Mouse (Mus musculus) neural tube, embryonic 11.5 days (tissue): ENCODE measurements around the gene Ltb4r2. TPM values are rescaled to one million over a fixed set of nuclear protein-coding genes. Genes with fewer than 3 reads are reported as not detected.

Experiments
- ATAC-seq: fragments of 200-750 bp; cut with Nextera tagmentation; 2 replicates; pipeline ENCODE4 v1.8.0; 2017; ENCODE audit warnings: moderate number of reproducible peaks, mild to moderate bottlenecking, moderate TSS enrichment, moderate library complexity; ENCODE audit not compliant: insufficient read depth, low FRiP score, low TSS enrichment
- DNase-seq: peaks from one replicate; pipeline ENCODE4 v3.0.0-alpha.2; 2015; ENCODE audit warnings: low spot score
- H3K27ac ChIP-seq: fragments of 300-500 bp; sonication (generic); 2 replicates; pipeline ENCODE4 v1.5.1; 2014; ENCODE audit warnings: low read depth, mild to moderate bottlenecking, low read length
- H3K27me3 ChIP-seq: fragments of 300-500 bp; sonication (generic); 2 replicates; pipeline ENCODE4 v1.6.1; 2014; ENCODE audit warnings: mild to moderate bottlenecking, low read length, mixed read lengths; ENCODE audit not compliant: control insufficient read depth, insufficient read depth
- H3K36me3 ChIP-seq: fragments of 300-500 bp; sonication (generic); 2 replicates; pipeline ENCODE4 v1.6.1; 2014; ENCODE audit warnings: mild to moderate bottlenecking, low read length, moderate library complexity, mixed read lengths; ENCODE audit not compliant: control insufficient read depth, insufficient read depth
- H3K4me1 ChIP-seq: fragments of 300-500 bp; sonication (generic); 2 replicates; pipeline ENCODE4 v1.6.1; 2014; ENCODE audit warnings: low read length, mixed read lengths; ENCODE audit not compliant: control insufficient read depth, insufficient read depth
- H3K4me2 ChIP-seq: fragments of 300-500 bp; sonication (generic); 2 replicates; pipeline ENCODE4 v1.6.1; 2014; ENCODE audit warnings: low read depth, mild to moderate bottlenecking, moderate library complexity
- H3K4me3 ChIP-seq: fragments of 300-500 bp; sonication (generic); 2 replicates; pipeline ENCODE4 v1.5.1; 2014; ENCODE audit warnings: low read depth, low read length
- H3K9ac ChIP-seq: fragments of 300-500 bp; sonication (generic); 2 replicates; pipeline ENCODE4 v1.6.1; 2014; ENCODE audit warnings: mild to moderate bottlenecking, low read length
- H3K9me3 ChIP-seq: fragments of 300-500 bp; sonication (generic); 2 replicates; pipeline ENCODE4 v1.6.1; 2016; ENCODE audit warnings: low read length; ENCODE audit not compliant: control insufficient read depth
- WGBS: fragments of 180-500 bp; shearing (Covaris S2); extraction: QIAGEN DNeasy Blood & Tissue Kit; methylation state at CpG from one replicate; pipeline ENCODE4 v1.1.7; 2014; 5-methylcytosine and 5-hydroxymethylcytosine counted together
- polyA plus RNA-seq: library from polyadenylated mRNA; unstranded; fragments of >200 nt; fragmentation: Nextera tagmentation; extraction: Ambion mirVana; gene quantifications from 2 replicates; pipeline ENCODE4 v1.2.1, GENCODE M21; 2014

The Ltb4r2 gene
- polyA plus RNA-seq, 1 experiment from 2014 or later, result 0.52 TPM

DNA sequence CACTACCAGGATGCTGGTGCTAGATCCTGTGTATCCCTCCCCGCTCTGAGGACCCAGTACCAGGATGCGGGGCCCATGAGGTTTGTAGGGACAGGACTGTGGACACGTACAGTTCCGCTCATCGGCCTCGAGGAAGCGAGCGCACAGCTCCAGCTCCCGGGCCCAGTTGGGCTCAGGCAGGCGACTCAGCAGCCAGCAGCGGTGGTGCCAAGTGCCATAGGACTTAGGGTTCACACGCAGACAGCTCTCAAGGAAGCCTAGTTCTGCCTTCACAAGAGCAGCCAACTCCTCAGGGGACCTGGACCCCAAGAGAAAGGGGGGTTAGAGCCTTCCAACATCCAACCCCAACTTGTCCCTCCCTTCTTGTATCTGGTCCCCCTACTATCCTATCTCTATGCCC is 40.6 kb upstream of the Ltb4r2 start:
- no peak overlapping the region for H3K4me3 ChIP-seq
- H3K27me3 ChIP-seq, result no peaks in the 10 kb centered on the region
- 0 out of 2 replicates have a peak, but pooled peaks cover 2% of the 10 kb centered on the region for H3K36me3 ChIP-seq
- ATAC-seq (no peak), DNase-seq (no peak)
- H3K9me3 ChIP-seq, result no peaks in the 10 kb centered on the region
- H3K27ac ChIP-seq, result no peak overlapping the region
- H3K9ac ChIP-seq, result no peak overlapping the region
- no peaks in the 10 kb centered on the region for H3K4me1 ChIP-seq
- WGBS, result 95% methylated on average over 12 of the region's 12 CpGs
- no peak overlapping the region for H3K4me2 ChIP-seq

DNA sequence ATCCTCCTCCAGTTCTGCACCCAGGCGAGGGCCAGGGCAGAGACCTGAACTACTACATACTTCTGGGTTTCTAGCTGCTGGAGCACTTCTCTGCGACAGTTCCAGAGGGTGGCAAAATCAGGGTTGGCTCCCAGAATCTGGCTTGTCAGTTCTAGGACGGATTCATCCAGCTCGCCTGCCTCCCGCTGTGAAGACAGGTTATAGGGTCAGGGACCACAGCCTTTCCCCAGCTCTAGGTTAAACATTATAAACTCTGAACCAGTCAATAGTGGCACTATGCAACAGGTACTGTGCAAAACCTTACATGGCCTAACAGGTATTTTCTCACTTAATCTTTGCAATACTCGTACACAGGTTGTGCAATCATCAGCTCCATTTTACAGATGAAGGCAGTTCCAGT is 40.2 kb upstream of the Ltb4r2 start:
- ATAC-seq (no peak), DNase-seq (no peak)
- Histone ChIP-seq H3K4me3 (peak overlapping the region; percentile 55; the same call in 1 of the 2 replicates), H3K9me3 (no peaks in the 10 kb centered on the region), H3K27me3 (no peaks in the 10 kb centered on the region), H3K4me1 (no peaks in the 10 kb centered on the region), H3K4me2 (peak overlapping the region; percentile 46), H3K27ac (no peak overlapping the region), H3K9ac (peak overlapping the region; percentile 81; the same call in 1 of the 2 replicates), H3K36me3 (0 out of 2 replicates have a peak, but pooled peaks cover 2% of the 10 kb centered on the region)
- WGBS, result 77% methylated on average over 6 of the region's 6 CpGs

DNA sequence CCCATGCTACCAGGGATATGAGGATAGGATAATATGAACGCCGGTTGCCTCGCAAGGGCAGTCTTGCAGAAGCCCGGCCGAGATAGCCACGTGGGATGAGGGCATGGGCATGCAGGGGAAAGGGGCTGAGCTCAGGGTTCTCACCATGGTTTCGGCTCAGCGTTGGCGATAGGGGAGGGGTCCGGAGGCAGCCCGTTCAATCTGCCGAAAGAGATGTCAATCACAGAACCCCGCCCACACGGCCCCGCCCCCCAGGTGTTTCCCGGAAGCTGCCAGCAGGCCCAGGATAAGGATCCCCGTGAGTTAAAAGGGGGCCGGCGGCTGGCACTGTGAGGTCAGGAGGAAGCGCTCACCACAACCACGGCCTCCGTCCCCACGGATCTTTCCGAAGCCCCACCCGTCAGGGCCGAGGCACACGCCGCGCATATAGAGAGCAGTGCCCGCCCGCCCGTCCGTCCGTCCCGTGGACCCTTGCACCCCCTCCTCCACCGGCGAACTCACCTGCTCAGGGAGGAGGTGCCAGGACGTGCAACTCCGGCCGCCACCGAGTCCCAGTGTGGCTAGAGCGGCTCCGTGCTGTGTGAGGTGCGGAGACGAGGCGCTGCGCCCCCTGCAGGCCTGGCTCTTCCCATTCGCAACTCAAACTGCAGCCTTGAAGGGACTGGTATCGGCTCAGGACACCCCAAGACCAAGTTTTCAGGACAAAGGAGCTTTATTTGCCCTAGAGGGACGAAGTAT is 39.4 kb upstream of the Ltb4r2 start, which contains the start of gene Rabggta:
Gene Rabggta (minus strand): TSS at position 564 of the 738 bp plus-strand sequence.
- Histone ChIP-seq H3K9ac (peak within 1 kb of the TSS; percentile 81), H3K27ac (peak within 1 kb of the TSS; percentile 67), H3K4me3 (peak within 1 kb of the TSS; percentile 55), H3K36me3 (0 out of 2 replicates have a peak, but pooled peaks cover 2% of the 10 kb centered on the region), H3K9me3 (no peaks in the 10 kb centered on the region), H3K4me1 (no peaks in the 10 kb centered on the region), H3K4me2 (peak within 1 kb of the TSS; percentile 46), H3K27me3 (no peaks in the 10 kb centered on the region)
- under 1% methylated on average over 50 of the region's 50 CpGs for whole genome bisulfite sequencing
- DNase-seq, result peak; percentile 92
- peak; percentile 95 for ATAC-seq

GRCm38 (mm10) chr14:55722438-55722945 is 38.7 kb upstream of the Ltb4r2 start:
- Histone ChIP-seq H3K9me3 (no peaks in the 10 kb centered on the region), H3K4me3 (peak overlapping the region; percentile 55; the same call in 1 of the 2 replicates), H3K4me2 (peak overlapping the region; percentile 46), H3K27ac (no peak overlapping the region), H3K36me3 (0 out of 2 replicates have a peak, but pooled peaks cover under 1% of the 10 kb centered on the region), H3K9ac (peak overlapping the region; percentile 81), H3K4me1 (no peaks in the 10 kb centered on the region), H3K27me3 (no peaks in the 10 kb centered on the region)
- DNase-seq (no peak), ATAC-seq (no peak; the same call in 1 of the 2 replicates)
- 45% methylated on average over 8 of the region's 8 CpGs for WGBS

- DNase-seq, result no peak
- H3K27me3 ChIP-seq, result no peaks in the 10 kb centered on the region
- no peak for ATAC-seq
- no peak overlapping the region for H3K4me3 ChIP-seq
- H3K9ac ChIP-seq, result no peak overlapping the region
- no peak overlapping the region for H3K4me2 ChIP-seq
- no peaks in the 10 kb centered on the region for H3K4me1 ChIP-seq
- no peak overlapping the region for H3K27ac ChIP-seq
- no peaks in the 10 kb centered on the region for H3K36me3 ChIP-seq
- H3K9me3 ChIP-seq, result no peaks in the 10 kb centered on the region
- WGBS, result 94% methylated on average over 7 of the region's 7 CpGs
Measured at GRCm38 (mm10) chr14:55723433-55723832, 37.8 kb upstream of the Ltb4r2 start.

DNA sequence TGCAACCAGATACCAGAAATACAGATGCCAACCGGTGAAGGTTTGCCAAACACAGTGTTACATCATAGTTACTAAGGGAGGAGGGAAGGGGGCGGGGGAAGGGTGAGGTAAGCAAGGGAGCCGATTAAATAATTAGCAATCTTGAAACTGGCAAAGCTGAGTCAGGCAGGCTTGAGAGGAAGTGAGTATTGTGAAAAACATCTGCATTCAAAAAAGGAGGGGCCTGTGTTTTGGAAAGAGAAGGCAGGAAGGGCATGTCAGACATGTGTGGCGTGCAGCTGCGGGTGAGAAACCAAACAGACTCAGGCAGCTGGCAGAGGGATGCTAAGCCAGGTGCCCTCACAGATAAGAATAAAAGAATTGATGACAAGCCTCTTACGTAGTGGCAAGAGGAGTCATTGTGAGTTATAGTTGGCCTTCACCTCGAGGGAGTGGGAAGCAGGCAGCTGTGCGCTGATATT is 36.8 kb upstream of the Ltb4r2 start:
- no peak overlapping the region for H3K27ac ChIP-seq
- WGBS, result 69% methylated on average over 8 of the region's 8 CpGs
- H3K4me2 ChIP-seq, result no peak overlapping the region
- DNase-seq (no peak), ATAC-seq (no peak)
- H3K9me3 ChIP-seq, result no peaks in the 10 kb centered on the region
- no peaks in the 10 kb centered on the region for H3K4me1 ChIP-seq
- H3K9ac ChIP-seq, result no peak overlapping the region
- no peak overlapping the region for H3K4me3 ChIP-seq
- no peaks in the 10 kb centered on the region for H3K27me3 ChIP-seq
- no peaks in the 10 kb centered on the region for H3K36me3 ChIP-seq

DNA sequence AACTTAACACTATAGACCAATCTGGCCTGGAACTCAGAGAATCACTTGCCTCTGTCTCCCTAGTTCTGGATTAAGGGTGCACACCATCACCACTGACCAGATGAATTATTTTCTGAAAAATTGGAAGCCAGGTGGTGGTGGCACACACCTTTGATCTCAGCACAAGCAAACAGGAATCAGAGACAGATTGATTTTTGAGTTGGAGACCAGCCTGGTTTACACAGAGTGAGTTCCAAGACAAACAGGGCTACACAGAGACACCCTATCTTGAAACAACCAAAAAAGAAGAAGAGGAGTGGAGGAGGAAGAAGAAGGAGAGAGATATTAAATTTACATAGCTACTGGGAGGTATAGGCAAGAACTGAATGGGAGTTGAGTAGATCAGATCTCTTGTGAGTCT is 35.0 kb upstream of the Ltb4r2 start:
- ATAC-seq, result no peak

GRCm38 (mm10) chr14:55727889-55728685 is 33.1 kb upstream of the Ltb4r2 start:
- ATAC-seq (no peak), DNase-seq (no peak)
- WGBS, result 75% methylated on average over 8 of the region's 8 CpGs
- no peak overlapping the region for H3K9ac ChIP-seq
- no peaks in the 10 kb centered on the region for H3K27me3 ChIP-seq
- H3K27ac ChIP-seq, result no peak overlapping the region
- H3K4me1 ChIP-seq, result no peaks in the 10 kb centered on the region
- H3K4me2 ChIP-seq, result no peak overlapping the region
- H3K4me3 ChIP-seq, result no peak overlapping the region
- no peaks in the 10 kb centered on the region for H3K36me3 ChIP-seq
- no peaks in the 10 kb centered on the region for H3K9me3 ChIP-seq

More for the DNA sequence above, 35.0 kb upstream of the Ltb4r2 start:
- DNase-seq, result no peak
- Histone ChIP-seq H3K9ac (no peak overlapping the region), H3K27ac (no peak overlapping the region), H3K4me2 (no peak overlapping the region), H3K36me3 (no peaks in the 10 kb centered on the region), H3K4me1 (no peaks in the 10 kb centered on the region), H3K9me3 (no peaks in the 10 kb centered on the region), H3K4me3 (no peak overlapping the region), H3K27me3 (no peaks in the 10 kb centered on the region)
